Mouse (Mus musculus) heart, postnatal 36 days (tissue): ENCODE data around the gene Cfap20. TPM values are rescaled to one million over a fixed set of nuclear protein-coding genes. Genes with fewer than 3 reads are reported as not detected.

Experiments used
- DNase-seq, 2 experiments: peaks; one replicate each; pipeline ENCODE4 v3.0.0; 2021 to 2022
- intact Hi-C: fragments of 180-260 bp; cut with DNase I; formaldehyde crosslinking; loops from one replicate; pipeline ENCODE4 v1.15.1; 2025
- total RNA-seq, 2 experiments: library from RNA; stranded (reverse); gene quantifications; 2 replicates each; pipeline ENCODE4 v1.2.3; 2021

Gene Cfap20
- total RNA-seq, result 10 to 100 TPM; 24.2 to 25.9 TPM

DNA sequence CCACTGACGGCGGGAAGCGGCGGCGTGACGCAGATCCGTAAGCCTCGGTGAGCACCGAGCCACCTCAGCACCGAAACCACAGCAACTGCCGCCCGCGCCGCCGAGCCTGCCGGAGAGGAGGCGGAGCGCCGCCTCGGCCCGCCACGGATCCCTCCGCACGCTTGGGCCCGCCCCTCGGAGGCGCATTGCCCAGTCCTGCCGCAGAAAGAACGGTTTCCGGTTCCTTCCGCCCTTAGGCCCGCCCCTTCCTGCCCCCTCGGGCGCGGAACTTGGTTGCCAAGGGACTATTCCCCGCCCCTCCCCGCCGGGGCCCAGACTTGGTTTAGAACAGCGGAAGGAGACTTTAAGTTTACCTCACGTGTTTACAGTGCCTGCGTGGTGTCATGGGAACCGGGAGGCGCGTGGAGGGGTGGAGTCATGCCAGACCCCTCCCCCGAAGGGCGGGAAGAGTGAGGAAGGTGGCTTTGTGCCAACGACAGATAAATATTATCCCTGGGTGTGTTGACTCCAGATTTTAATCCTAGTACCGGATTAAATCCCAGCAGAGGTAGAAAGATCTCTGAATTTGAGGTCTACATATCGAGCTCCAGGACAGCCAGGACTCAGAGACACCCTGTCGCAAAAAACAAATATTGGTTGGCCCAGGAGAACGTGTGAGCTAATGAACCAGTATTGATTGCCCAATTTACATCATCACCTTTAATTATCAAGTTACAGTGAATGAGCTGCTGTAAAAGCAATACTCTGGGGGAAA lies at the start of gene Cfap20:
Gene Cfap20, minus strand, starts transcription at position 184 of the 754 bp plus-strand sequence.
- intact Hi-C loops, result loop anchor here (1.0 to 5.0 kb wide), 2 partner anchors 83 to 183 kb away; partner anchors contain the start of gene Mmp15
- DNase-seq, result peak; percentile 99 to 100

- no peak for DNase-seq
- intact Hi-C loops, result no loop called here
Observed at GRCm38 (mm10) chr8:95470008-95470407, 35.3 kb upstream of the Cfap20 start.

GRCm38 (mm10) chr8:95468995-95469394 lies 34.3 kb upstream of the Cfap20 start:
- intact Hi-C loops, result loop anchor here (10.0 kb wide), 1 partner anchor 624 kb away; no protein-coding TSS in a partner anchor
- no peak for DNase-seq

DNA sequence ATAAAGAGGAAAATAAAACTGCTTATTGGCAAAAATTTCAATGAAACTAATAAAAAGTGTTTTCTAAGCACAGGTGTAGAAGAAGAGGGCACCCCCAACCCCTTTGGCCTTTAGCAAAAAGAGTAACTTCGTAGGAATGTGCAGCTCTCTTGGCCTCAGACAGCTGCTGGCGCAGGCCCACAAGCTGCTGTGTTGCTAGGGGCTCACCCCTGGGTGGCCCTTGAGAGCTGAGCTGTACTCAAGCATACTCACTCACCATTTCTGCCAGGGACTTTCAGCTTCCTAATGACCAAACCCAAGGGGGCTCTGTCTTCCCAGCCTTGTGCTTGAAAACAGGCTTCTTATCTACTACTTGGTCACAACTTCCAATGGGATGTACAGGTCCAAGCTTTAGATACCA lies 31.9 kb upstream of the Cfap20 start:
- no peak for DNase-seq
- intact Hi-C loops, result loop anchor here (10.0 kb wide), 1 partner anchor 622 kb away; no protein-coding TSS in a partner anchor

GRCm38 (mm10) chr8:95452518-95452917 lies 17.8 kb upstream of the Cfap20 start:
- intact Hi-C loops, result no loop called here

GRCm38 (mm10) chr8:95450271-95450670 lies 15.6 kb upstream of the Cfap20 start:
- intact Hi-C loops, result no loop called here
- no peak for DNase-seq

More at GRCm38 (mm10) chr8:95452518-95452917, 17.8 kb upstream of the Cfap20 start:
- no peak for DNase-seq

DNA sequence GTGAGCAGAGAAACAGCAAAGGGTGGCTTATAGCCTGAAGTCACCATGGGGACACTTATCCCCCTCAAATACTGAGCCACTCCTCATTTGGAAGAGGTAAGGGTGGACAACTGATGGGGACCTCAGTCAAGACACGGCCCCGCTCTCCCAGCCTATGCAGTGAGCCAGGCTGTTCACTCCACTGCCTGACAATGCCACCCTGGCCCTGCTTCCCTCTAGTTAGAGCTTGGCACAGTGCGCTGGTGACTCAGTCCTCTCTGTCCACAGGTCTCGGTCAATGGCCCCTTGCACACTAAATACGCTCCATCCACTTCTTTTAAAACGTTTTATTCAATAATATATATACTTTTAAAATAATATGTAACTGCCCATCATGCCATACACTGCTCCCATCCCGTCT lies 13.0 kb upstream of the Cfap20 start:
- intact Hi-C loops, result no loop called here
- DNase-seq, result no peak

DNA sequence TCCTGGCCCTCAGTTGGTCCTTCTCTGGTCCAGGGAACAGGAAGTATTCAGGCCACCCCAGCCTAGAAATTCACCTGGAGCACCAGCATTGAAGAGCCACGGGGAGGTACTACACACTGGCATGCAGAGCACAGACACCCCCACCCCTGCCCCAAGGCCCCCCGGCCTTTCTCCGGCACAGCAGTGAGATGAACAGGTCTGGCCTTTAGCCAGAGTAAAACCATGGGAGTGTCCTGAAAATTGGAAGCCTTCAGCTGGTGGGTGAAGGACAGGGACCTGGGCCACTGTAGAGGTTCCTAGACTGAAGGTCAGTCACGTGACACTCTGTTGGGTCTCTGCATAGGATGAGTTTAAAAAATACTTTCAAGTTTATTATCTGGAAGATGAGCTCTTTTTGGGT lies 10.4 kb upstream of the Cfap20 start:
- intact Hi-C loops, result no loop called here

DNA sequence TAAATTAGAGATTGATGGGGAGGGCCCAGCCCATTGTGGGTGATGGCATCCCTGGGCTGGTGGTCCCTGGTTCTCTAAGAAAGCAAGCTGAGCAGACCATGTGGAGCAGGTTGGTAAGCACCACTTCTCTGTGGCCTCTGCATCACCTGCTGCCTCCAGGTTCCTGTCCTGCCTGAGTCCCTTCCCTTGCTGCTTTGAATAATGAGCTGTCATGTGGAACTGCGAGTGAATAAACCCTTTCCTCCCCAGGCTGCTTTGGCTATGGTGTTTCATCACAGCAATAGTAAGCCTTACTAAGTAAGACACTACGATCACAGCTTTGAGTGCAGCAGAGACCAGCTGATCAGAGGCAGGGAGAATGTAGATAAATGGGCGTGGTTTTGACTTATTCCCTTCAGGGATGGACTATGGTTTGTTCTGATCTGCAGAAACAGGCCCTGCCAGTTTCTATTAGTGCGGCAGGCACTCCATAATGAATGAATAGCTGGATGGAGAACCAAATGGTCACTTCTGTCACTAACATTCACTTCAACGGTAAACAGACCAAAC lies 6.9 kb upstream of the Cfap20 start:
- no peak for DNase-seq

More for the DNA sequence above, 10.4 kb upstream of the Cfap20 start:
- DNase-seq, result no peak

DNA sequence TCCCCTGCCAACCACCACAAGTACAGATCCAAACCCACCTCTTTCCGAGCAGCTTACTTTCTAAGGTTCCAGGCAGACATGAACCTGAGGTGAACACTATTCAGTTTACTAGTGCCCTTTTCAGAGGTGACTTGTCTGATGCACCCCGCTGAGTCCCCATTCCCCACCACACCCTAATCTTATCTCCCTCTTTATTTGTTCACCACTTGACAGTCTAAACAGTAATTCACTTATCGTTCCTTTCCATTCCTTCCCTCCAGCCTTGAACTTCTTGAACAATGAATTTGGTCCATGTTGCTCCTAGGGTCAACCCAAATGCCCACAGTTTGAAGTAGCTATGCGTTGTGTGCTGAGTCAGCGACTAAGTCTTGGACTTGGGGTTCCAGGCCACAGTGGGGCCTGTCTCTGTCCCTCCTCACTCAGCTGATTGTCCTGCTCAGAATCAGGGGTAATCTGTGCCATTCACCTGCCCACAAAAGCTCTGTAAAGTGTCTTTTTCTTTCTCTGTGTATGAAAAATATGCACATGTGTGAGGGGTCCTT lies 5.6 kb upstream of the Cfap20 start:
- DNase-seq, result no peak
- intact Hi-C loops, result no loop called here

More for the DNA sequence above, 6.9 kb upstream of the Cfap20 start:
- intact Hi-C loops, result no loop called here

DNA sequence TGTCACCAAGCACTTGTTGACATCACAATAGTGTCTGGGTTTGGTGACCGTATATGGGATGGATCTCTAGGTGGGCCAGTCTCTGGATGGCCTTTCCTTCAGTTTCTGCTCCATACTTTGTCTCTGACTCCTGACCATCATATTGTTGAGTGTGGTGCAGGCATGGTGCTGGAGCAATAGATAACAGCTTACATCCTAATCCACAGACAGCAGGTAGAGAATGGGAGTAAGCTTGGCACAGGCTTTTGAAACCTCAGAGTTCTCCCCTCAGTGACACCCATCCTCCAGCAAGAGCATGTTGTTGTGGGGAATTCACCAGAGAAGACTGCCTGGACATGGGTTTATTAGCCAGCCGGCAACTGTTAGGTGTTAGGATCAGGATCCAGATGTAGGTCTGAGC lies 4.8 kb upstream of the Cfap20 start:
- DNase-seq, result no peak
- intact Hi-C loops, result no loop called here

- intact Hi-C loops, result loop anchor here (2.0 kb wide), 1 partner anchor 51 kb away; no protein-coding TSS in a partner anchor
Observed at GRCm38 (mm10) chr8:95437341-95437992, 2.8 kb upstream of the Cfap20 start.

GRCm38 (mm10) chr8:95435930-95436329 lies 1.3 kb upstream of the Cfap20 start:
- intact Hi-C loops, result loop anchor here (2.0 kb wide), 1 partner anchor 53 kb away; no protein-coding TSS in a partner anchor
- no peak for DNase-seq

More at GRCm38 (mm10) chr8:95437341-95437992, 2.8 kb upstream of the Cfap20 start:
- DNase-seq, result no peak

DNA sequence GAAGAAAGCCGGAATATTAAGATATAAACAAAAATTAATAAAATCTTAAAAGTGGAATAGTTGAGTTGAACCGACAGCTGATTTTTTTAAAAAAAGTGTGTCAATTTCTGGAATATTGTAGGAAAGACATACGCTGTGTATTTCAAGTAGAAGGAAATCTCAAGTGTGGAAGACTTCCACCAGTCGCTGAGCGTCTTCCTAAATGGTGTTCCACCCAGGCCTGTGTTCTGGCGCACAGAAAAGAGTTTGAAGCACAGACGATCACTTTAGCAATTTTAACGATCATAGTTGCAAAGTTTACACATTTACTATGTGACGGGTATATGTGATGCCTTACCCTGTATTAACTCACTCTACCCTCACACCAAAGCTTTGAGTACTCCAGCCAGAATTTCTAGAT lies 802 bp upstream of the Cfap20 start:
- intact Hi-C loops, result no loop called here
- DNase-seq, result no peak

GRCm38 (mm10) chr8:95434233-95434632 lies 436 bp downstream of the Cfap20 start:
- no peak for DNase-seq

GRCm38 (mm10) chr8:95433124-95433523 lies 1.5 kb downstream of the Cfap20 start:
- intact Hi-C loops, result loop anchor here (5.0 kb wide), 1 partner anchor 181 kb away; no protein-coding TSS in a partner anchor
- no peak for DNase-seq

More at GRCm38 (mm10) chr8:95434233-95434632, 436 bp downstream of the Cfap20 start:
- intact Hi-C loops, result loop anchor here (1.0 to 5.0 kb wide), 2 partner anchors 82 to 182 kb away; partner anchors contain the start of gene Mmp15

DNA sequence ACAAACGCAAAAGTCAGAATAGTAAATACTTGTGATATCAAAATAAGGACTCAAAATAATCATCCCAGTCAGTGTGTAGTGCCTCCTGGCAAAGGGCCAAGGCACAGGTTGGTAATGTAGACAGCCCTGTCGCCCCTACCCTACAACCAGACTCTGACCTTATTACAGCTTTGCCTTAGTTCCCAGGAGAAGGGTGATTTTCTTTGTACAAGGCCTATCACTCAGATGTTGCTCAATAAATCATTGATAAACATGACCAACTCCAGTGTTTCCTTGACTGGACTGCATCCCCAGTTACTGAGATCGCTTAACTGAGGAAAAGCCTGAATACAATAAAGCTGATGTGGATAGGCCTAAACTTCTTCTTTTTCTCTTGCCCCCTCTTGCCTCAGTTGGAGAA lies 2.2 kb downstream of the Cfap20 start:
- no peak for DNase-seq
- intact Hi-C loops, result loop anchor here (5.0 kb wide), 1 partner anchor 180 kb away; no protein-coding TSS in a partner anchor

DNA sequence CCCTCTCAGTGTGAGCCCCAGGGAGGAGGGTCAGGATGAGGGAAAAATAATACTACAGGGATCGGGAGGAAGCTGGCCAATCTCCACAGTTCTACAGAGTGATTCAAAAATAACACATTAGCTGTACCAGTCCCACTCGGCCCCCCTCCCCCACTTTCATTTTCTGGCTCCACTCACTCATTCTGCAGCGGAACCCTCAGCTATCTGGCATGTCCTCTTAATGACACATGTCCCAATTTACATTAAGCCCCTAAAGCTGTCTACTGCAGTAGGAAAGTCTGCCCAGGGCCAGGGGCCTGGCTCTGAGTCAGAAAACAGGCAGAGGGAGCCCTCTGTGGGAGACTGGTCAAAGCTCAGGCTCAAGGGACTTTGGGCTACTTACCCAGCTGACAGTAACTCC lies 4.7 kb downstream of the Cfap20 start:
- intact Hi-C loops, result loop anchor here (1.0 to 5.0 kb wide), 4 partner anchors 37 to 178 kb away; partner anchors contain the start of gene Mmp15
- DNase-seq, result peak; percentile 50 to 63

GRCm38 (mm10) chr8:95427594-95428535 lies 6.8 kb downstream of the Cfap20 start:
- intact Hi-C loops, result loop anchor here (2.0 kb wide), 2 partner anchors 35 to 47 kb away; no protein-coding TSS in a partner anchor
- DNase-seq, result peak; percentile 80 to 83
